Mouse (Mus musculus) megakaryocyte progenitor cell, adult 5-6 weeks (primary cell): ENCODE results near the gene Epb42. TPM values are rescaled to one million over a fixed set of nuclear protein-coding genes. Genes with fewer than 3 reads are reported as not detected.
"Not testable (repeated sequence)": the region's sequence is repeated elsewhere in the genome, so short reads cannot be mapped to it uniquely, and the experiment has no call there.

ENCODE experiments used
- ATAC-seq: replicated peaks from 2 replicates; pipeline ENCODE4 v1.8.0; 2016; ENCODE audit warnings: mild to moderate bottlenecking, moderate TSS enrichment, inconsistent platforms; ENCODE audit not compliant: poor library complexity
- total RNA-seq, 2 experiments: library from RNA; stranded (forward) in 1 of 2; stranded (reverse) in 1 of 2; fragments of 157-497, 149-512 nt in 1 of 2; fragments of 200-1000 nt in 1 of 2; gene quantifications; 2 replicates each; pipeline versions ENCODE4 v1.2.3 to v1.2.4; 2015 to 2017

The Epb42 gene
- total RNA-seq, 2 experiments from 2014 or later = 1.4 to 2.4 TPM

DNA sequence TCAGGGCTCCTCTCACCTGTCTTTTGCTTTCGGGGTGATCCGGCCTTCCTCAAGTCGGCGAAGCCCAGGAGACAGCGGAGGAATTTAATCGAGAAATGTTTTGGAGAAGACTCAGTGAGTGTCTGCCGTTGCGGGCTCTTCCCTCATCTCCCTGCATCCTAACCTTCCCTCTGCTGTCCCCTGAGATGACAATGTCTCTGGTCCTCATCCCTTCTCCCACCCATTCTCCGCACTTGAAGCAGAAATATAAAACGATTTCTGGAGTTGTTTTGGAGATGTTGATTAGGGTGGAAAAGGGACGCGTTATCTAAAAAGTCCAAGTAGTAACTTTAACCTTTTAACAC, 28.2 kb downstream of the Epb42 start:
- peak; percentile 11; the same call in 1 of the 2 replicates for ATAC-seq

DNA sequence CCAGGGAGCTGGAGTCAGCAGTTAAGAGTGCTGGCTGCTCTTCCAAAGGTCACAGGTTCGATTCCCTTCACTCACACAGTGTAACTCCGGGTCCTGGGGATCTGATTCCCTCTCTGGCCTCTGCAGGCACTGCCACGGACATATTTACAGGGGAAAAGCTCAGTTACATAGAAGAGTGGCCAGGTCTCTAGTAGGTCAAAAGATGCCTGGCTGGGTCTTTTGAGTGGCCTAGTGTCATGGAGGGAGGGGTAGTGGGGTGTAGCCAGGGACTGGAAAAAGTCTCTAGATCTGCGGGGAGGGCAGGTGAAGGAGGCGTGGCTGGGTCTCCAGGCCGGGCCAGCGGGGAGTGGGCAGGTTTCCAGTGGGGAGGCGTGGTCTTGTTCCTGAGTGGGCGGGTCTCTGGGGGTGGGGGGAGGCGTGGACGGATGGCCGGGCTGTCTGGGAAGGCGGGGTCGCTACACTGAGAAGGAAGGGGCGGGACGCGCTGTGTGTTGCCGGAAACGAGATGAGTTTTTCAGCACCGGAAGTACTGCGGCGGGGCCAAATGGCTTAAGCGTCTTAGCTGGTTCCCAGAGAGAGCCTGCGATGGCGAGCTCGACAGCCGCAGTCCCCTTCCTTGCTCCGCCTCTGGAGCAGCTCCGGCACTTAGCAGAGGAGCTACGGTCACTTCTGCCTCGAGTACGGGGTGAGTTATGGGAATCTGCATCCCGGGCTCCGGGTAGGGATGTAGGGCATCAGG, 28.8 kb downstream of the Epb42 start, which contains the start of gene Ccndbp1:
Ccndbp1 (plus strand) TSS at position 479 of the 739 bp plus-strand sequence.
- peak; percentile 98 for ATAC-seq

DNA sequence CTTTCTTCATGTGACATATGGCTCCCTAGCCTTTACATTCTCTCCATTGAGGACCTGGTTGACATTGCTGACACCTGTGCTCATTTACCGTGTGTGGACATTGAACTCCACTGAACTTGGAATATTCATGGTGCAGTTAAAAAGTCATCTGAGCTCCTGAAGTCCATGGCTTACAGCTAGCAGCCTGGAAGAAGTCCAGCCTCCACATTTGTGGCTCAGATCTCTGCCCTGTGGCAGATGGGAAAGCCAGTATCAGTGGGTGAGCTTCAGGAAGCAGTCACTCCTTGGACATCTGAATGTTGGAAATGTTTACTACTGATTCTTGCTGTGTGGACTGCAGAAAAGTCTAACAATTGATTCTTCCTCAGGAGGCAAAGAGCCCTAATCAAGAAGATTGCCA, 29.9 kb downstream of the Epb42 start:
- ATAC-seq = no peak

DNA sequence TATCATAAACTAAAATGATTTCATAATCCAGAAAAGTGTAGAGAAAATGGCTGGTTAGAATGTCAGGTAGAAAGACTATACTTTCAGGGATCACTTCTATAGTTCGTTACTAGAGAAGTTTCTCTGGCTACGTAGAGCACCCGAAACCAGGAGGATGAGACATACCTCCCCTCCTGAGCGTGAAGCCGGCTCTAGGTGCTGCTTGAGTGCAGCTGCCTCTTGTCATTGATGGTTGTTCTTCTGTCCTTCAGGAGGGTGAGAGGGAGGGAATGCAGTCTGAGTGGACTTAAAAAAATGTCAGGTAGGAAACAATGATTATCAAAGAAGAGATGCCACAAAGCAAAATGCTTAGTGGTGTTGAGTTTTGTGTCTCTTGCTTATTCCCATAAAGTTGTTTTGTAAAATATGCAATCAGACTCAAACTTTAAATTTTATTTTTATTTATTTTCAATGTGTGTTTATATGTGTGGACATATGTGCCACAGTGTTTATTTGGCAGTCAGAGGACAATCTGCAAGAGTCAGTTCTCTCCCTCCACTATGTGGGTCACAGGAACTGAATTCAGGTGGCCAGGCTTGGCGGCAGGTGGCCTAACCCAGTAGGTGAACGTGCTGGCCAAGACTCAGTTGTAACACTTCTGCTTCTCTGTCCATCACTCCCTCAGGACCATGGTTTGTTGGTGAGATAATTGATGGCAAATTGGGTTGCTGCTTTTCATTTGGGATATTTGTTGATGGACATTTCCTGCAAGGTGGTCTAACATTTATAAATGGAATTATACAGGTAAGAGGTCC, 32.7 kb downstream of the Epb42 start:
- ATAC-seq = no peak

DNA sequence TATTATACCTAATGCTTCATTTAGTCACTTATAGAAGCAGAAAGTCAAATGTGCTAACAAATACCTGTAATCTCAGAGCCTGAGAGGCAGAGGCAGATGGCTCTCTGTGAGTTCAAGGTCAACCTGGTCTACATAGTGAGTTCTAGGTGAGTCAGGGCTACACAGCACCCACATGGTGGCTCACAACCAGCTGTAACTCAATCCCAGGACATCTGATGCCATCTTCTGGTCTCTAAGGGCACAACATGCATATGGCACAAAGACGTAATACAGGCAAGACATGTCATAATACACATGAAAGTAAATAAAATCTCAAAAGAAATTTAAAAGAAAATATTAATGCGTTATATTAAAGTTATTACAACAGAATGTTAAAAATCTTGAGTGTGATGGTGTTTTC, 33.3 kb downstream of the Epb42 start:
- peak; percentile 53 for ATAC-seq

DNA sequence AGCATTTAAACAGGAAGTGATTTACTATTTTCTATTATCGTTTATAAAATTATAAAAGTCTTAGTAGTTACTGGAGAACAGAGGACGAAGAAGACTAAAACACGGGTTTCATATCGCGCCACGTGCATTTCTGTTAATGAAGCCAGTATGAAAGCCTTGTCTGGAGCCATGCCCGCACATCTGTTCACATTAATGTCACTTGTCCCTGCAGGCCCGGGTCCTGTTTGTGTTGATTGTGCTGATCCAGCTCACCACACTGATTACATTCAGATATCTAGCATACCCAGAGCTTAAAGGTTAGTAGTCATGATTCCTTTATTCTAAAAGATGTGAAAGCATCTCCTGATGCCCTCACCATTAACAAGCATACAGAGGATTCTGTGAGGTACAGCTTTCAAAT, 38.0 kb downstream of the Epb42 start:
- peak; percentile 83 for ATAC-seq

DNA sequence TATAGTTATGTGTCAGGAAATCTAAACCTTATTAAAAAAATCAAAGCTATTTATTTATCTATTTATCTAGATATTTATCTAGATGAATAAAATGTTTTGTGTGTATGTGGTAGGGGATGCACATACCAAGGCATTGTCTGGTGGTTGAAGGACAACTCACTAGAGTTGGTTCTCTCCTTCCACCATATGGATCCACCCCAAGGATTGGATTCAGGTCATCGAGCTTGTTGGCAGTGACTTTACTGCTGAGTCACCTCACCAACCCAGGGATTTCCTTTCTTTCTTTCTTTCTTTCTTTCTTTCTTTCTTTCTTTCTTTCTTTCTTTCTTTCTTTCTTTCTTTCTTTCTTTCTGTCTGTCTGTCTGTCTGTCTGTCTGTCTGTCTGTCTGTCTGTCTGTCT, 40.3 kb downstream of the Epb42 start:
- not testable (repeated sequence) for ATAC-seq

DNA sequence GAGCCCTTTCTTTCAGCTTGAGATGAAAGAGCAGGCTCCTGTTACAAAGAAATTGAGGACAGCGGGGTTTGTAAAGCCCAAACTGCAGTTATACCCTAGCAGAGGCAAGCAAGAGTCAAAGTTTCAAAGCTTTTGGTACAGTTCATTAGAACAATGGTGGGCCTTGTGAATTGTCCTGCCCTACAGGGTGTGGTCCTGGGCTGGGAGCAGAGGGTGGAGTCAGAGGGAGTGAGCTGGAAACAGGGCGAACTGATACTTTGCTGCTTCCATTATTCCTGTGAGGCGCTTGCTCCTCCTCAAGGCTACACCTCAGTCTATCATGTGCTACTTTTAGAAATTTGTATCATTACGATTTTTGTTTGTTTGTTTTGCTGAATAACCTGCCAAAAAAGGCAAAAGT, 45.7 kb downstream of the Epb42 start:
- 0 out of 2 replicates have a peak, but pooled peaks have one; percentile 42 for ATAC-seq

DNA sequence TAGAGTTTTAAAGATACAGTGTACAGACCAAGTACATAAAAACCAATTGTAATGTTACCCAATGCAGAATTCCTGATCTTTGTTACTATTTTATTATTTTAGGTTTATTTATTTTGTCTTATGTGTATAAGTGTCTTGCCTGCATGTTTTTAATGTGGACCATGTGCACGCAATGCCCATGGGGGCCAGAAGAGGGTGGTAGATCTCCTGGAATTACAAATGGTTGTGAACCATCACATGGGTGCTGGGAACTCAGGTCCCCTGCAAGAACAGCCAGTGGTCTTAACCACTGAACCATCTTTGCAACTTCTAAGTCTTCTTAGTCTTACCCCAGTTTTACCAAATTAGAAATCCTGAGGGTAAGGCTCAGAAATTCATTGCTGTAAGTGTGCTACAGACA, 51.6 kb downstream of the Epb42 start:
- 0 out of 2 replicates have a peak, but pooled peaks have one; percentile 58 for ATAC-seq

DNA sequence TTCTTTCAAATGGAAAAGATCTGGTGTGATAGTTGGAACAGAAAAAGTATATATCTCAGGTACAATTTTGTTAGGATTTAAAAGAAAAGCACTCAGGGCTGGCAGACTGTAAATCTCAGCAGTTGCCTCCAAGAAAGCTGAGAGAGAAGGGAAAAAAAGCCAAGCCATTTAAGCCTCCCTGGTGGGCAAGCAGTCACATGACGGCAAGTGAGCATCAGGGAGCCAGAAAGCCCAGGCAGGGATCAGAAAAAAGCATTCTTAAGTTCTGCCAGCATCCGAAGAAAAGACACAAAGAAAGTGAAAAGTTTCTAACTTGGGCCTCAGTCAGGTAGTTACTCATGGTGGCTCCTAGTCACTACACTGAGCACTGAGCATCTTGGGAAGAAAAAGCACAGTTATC, 53.3 kb downstream of the Epb42 start:
- no peak for ATAC-seq

DNA sequence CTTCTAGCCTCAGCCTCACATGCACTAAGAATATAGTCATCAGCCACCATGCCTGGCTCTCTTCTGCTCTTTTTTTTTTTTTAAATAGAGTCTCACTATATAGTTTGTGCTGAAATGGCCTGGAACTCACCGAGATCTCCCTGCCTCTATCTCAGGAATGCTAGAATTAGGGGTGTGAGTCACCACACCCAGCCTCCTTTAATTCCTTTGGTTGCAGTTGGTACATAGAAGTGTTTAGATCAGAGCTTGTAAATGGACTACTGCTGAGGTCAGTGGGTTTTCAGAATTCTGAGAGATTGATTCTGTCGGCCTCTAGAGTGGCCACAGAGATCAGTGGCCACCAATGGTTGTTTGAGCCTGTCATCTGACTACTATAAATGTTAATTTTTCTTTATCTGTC, 56.0 kb downstream of the Epb42 start:
- no peak for ATAC-seq

DNA sequence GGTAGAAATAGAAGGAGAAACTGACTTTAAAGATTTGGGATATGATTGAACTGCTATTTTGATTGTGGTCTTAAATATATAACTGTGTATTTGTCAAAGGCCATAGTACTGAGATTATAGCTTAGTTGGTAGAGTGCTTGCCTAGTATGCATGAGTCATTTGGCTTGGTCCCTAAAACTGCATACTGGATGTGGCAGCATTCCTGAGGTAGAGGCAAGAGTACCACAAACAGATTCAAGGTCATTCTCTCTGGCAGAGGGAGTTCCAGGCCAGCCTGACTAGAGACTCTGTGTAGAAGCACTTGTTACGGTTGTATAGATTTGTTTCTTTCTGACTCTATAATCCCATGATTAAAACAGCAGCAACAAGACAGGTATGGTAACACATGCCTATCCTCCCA, 57.1 kb downstream of the Epb42 start:
- no peak for ATAC-seq

DNA sequence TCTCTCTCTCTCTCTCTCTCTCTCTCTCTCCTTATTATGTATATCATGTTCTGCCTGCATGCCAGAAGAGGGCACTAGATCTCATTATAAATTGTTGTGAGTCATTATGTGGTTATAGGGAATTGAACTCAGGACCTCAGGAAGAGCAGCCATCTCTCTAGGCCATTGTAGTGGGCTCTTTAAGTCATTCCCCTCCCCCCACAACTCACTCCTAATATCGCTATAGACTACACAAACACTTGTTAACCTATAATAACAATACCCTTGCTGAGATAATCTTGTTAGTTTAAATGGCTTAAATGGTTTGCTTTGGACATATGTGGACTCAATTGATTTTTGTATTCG, 58.2 kb downstream of the Epb42 start:
- peak; percentile 35; the same call in 1 of the 2 replicates for ATAC-seq

DNA sequence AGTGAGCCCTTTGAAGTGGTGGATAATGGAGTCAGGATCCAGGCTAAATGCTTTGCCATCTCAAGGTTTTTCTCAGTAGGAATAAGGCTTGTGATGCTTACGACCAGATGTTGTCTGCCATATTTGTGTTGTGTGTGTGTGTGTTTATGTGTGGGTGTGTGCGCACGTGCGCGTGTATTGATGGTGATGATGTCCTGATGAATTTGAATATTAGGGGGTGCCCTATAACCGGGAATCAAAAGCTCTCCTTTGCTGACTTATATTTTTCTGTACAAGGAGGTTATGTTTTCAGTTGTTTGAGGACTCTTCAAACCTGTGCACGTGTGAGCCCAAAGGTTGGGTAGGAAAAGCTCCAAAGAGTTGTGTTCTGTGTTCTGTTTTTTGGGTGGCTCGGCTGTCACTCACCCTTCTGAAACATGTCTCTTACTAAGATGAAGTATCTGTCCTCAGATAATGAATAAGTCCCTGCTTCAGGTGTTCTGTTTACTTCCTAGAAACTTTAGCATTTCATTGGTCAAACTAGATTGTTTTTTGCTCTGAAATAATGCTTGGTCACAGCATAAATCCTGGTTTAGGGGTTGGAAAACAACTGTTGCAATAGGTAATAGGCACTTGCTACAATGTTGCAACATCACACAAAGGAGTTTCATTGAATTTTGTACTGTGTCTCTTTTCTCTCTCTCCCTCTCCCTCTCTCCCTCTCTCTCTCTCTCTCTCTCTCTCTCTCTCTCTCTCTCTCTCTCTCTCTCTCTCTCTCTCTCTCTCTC, 58.8 kb downstream of the Epb42 start:
- 0 out of 2 replicates have a peak, but pooled peaks have one; percentile 9 for ATAC-seq

DNA sequence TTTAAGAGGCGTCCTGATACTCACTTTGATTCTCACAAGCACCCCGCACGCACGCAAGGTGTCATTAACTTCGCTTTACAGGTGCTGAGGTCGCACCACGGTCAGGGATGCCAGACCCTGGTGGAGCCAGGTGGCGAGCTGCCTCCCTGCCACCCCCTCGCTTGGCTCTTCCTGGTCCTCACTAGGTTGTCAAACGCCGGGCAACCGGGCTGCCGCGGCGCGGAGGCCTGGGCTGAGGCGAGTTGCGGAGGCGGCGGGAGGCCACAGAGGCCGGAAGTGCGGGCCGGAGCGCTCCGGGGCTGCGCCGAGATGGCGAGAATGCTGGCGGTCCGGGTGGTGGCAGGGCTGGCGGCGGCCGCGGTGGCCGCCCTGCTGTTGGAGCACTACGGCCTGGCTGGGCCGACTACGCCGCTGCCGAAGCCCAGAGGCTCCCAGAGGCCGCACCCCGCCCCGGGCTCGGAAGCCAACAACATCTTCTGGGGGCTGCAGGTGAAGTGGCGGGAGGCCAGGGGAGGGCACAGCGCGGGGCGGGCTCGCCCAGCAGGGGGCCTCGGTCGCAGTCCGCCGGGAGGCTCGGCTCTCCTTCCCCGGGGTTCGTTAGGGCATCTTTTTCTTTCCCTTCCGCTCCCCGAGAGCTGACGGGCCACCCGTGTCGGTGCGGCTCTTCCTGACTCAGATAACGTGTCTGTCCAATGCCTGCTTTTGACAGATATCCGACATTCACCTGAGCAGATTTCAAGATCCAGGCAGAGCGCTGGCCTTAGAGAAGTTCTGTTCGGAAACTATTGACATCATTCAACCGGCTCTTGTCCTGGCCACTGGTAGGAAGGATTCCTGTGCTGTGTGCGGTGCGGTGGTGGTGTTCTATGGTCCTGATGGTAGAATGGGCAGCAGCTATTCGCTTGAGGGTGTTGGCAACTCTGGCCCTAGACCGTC, 59.6 kb downstream of the Epb42 start, which contains the start of gene Tmem62:
Tmem62 (plus strand) TSS at position 28 of the 936 bp plus-strand sequence.
- ATAC-seq = peak; percentile 72

DNA sequence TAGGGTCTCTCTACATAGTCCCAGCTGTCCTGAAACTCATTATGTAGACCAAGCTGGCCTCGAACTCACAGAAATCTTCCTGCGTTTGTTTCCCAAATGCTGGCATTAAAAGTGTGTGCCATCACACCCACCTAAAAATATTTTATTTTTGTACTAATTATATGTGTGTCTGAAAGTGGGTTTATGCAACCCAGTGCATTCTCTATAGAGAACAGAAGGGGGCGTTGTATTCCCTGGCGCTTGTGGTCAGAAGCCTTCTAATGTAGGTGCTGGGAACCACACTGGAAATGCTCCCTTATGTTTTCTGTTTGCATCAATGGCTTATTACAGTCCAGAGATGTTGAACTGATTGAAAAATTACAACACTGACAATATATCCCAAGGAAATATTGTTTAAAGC, 60.6 kb downstream of the Epb42 start:
- ATAC-seq = peak; percentile 54; the same call in 1 of the 2 replicates

DNA sequence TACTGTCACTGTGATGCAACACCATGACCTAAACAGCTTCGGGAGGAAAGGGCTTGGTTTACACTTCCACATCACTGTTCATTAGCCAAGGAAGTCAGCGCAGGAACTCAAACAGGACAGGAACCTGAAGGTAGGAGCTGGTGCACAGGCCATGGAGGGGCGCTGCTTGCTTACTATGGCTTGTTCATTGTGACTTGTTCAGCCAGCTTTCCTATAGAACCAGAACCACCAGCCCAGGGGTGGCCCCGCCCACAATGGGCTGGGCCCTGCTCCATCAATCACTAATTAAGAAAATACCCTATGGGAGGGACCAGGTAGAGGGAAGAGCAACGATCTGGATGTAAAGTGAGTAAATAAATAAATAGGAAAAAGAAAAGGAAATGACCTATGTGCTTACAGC, 63.9 kb downstream of the Epb42 start:
- no peak for ATAC-seq

DNA sequence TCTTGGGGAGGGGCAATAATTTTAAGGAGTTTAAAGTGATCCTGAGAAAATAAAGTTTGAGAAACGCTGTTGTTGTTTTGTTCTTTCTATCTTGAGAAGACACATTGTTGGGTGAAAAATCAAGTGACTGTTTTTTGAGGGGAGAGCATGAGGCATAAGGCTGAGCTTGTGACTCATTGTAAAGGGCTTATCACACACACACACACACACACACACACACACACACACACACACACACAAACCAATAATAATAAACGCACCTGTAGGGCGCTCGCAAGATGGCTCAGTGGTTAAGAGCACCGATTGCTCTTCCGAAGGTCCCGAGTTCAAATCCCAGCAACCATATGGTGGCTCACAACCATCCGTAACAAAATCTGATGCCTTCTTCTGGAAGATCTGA, 64.6 kb downstream of the Epb42 start:
- ATAC-seq = not testable (repeated sequence)

DNA sequence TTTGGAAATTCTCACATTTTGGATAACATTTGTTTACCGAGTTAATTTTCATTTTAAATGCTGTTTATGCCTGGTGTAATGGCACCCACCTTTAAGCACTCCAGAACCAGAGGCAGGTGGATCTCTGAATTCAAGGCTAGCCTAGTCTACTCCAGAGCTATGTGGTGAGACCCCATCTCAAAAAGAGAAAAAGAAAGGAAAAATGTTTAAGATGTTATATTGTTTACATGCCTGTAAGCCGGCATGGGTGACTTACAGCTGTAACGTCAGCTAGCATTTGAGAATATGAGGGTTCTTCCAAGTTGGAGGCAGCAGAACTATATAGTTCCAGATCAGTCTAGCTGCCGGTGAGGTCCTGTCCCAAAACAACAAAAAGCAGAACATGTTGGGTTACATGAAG, 65.1 kb downstream of the Epb42 start:
- ATAC-seq = no peak

DNA sequence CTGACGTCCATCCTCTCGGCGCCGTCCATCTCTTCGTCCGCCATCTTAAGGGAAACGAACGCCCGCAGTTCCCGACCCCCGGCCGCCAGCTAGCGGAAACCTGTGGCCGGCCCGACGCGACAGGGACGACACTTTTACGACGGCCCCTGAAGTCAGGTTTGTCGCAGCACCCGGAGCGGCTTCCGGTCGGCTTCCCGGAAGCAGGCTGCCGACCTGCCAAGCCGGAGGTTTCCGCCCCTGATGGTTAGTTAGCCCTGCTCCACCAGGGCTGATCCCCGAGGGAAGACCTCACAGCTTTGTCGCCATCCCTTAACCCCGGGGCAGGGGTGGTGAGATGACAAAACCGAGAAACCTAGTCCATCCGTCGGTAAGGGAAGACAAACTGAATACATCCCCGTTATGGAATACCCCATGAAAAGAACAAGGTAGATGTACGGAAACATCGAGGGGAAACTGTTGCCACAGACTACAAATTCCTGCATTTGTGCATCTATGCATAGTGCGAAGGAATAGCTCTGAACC, 66.3 kb downstream of the Epb42 start, which contains the start of gene Ubr1:
Ubr1 (minus strand) TSS at position 157 of the 522 bp plus-strand sequence.
- peak; percentile 97 for ATAC-seq
